Mouse (Mus musculus): Measurements from ENCODE around the gene Emilin2. TPM values are rescaled to one million over a fixed set of nuclear protein-coding genes. Genes with fewer than 3 reads are reported as not detected.

The Emilin2 gene
- polyA plus RNA-seq, 1 experiment from 2014 or later, result 0.59 TPM

DNA sequence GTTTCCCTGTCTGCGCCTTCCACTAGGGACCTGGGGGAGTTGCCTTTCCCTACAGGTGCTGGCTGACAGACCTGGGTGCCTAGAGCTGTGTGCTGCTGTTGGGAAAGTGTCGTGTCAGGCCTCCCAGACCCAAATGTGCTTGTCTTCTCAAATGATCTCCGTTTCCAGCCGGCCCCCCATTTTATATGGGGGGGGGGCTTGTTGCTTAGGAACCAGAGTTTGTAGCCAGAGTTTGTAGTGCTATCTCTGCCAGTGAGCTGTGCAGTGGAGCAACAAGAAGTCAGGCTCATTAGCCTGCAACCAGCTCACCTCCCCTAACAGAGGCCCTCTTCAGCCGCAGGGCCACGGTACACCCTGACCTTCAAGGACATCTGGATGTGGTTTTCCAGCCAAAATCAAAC lies 60.2 kb downstream of the Emilin2 start:
- ChIA-PET POLR2A (no interaction called here), CTCF (no interaction called here)
- no peaks in the 10 kb centered on the region for H3K27me3 ChIP-seq
- ATAC-seq (no peak), DNase-seq (ENCODE audit: low read depth, low spot score) (no peak)
- in situ Hi-C loops (cut with MboI; ENCODE audit: low pct_unique_long_range_greater_than_20kb), result no loop called here
- TF ChIP-seq CTCF (IDR thresholded peaks at IDR 0.05), result no peak

DNA sequence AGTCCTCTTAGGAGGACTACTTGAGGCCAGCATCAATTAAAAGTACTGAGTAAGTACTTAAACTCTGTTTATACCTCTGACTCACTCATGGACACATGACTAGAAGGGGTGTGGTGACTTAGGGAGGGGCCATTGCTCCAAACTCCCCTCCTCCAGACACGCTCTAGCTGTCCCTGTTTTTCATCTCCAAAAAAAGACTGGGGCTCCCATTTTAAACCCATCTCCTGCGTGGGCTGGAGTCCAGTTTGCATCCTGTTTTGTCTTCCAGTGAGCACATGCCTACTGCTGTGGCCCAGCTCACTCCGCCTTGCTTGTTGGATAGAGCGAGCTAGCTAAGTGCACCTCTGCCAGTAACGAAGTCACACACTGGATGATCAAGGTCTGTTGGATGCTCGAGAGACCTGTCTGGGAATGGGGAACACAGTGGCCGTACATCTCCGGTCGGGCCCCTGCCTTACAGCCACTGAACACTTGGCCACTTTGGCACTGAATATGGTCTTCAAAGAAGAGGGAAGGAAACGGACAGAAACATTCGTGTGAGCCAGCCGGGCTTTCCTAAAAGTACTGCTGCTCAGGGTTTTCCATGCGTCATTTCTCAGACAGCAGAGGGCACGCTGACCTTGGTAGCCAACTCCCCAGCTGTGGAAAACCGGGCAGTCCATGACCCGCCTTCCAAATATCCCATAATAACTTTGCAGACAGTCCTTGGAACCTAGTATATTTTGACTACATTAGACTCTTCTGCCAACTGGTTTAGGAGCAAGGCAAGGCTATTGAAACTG lies 60.8 kb downstream of the Emilin2 start:
- TF ChIP-seq CTCF (IDR thresholded peaks at IDR 0.05), result no peak
- no peak for ATAC-seq
- CTCF ChIA-PET, result no interaction called here
- no peak for DNase-seq (ENCODE audit: low read depth, low spot score)
- in situ Hi-C loops (cut with MboI; ENCODE audit: low pct_unique_long_range_greater_than_20kb), result no loop called here
- H3K27me3 ChIP-seq, result no peaks in the 10 kb centered on the region
- POLR2A ChIA-PET, result no interaction called here

DNA sequence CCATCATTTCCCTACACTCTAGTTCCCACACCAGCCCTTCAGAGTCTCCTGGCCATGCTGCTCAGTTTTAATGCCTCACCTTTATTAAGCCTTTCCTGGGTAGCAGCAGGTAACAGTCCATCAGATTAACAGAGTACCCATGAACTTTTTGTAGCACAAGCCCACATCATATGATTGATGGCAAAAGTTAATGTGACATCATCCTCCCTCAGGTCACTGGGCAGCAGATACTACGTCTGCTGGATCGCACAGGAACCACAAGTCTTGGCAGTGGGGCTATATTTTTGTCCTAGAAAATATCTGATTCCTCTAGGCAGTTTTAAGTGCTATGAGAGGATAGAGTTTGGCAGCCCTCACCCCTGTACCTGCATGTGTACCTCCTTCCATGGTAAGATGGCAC lies 61.7 kb downstream of the Emilin2 start:
- DNase-seq (ENCODE audit: low read depth, low spot score) (no peak), ATAC-seq (no peak)
- ChIA-PET POLR2A (no interaction called here), CTCF (interaction anchor here (0.6 kb wide), 1 partner anchor 26 kb away, joined by 3 read pairs; no protein-coding TSS in a partner anchor)
- TF ChIP-seq CTCF (IDR thresholded peaks at IDR 0.05), result no peak
- in situ Hi-C loops (cut with MboI; ENCODE audit: low pct_unique_long_range_greater_than_20kb), result no loop called here
- H3K27me3 ChIP-seq, result no peaks in the 10 kb centered on the region

DNA sequence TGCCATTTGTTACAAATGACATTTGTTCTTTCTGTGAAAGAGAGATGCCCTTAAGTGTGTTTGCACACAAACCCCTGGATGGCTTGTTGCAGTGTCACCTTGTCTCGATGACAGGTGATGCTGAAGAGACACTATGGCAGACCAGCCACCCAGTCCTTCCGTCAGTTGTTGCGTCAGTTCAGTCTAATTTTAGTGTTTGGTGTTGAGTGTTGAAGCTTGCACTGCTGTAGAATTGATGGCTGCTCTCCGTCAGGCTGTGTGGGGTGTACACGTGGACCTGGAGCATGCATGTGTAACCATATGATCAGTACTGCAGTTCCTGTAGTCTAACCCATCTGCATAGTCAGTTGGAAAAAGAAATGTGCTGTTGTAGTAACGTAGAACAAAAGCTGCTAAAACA lies 62.8 kb downstream of the Emilin2 start:
- no peaks in the 10 kb centered on the region for H3K27me3 ChIP-seq
- ATAC-seq, result no peak
- POLR2A ChIA-PET, result no interaction called here
- no peak for TF ChIP-seq CTCF (IDR thresholded peaks at IDR 0.05)
- in situ Hi-C loops (cut with MboI; ENCODE audit: low pct_unique_long_range_greater_than_20kb), result no loop called here
- CTCF ChIA-PET, result no interaction called here
- no peak for DNase-seq (ENCODE audit: low read depth, low spot score)

DNA sequence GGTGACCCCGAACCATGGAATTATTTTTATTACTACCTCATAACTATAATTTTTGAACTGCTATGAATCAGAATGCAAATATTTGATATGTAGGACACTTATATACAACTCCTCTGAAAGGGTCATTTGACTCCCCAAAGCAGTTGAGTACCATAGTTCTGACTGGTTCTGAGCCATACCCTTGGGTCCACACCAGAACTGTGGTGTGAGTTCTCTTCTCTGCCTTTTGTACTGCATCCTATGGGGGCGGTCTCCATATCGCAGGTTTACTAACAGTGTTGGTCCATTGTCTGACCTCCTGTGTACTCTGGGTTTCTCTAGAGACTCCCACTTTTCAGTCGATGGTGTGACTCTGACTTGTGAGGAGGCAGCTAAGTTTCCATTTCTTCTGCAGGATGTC lies 65.8 kb downstream of the Emilin2 start:
- ATAC-seq (no peak), DNase-seq (ENCODE audit: low read depth, low spot score) (no peak)
- ChIA-PET CTCF (interaction anchor here (1.5 kb wide), 1 partner anchor 182 kb away, joined by 4 read pairs; no protein-coding TSS in a partner anchor), POLR2A (interaction anchor here (0.5 kb wide), 1 partner anchor 133 kb away, joined by 5 read pairs; no protein-coding TSS in a partner anchor)
- TF ChIP-seq CTCF (IDR thresholded peaks at IDR 0.05), result no peak
- no peaks in the 10 kb centered on the region for H3K27me3 ChIP-seq
- in situ Hi-C loops (cut with MboI; ENCODE audit: low pct_unique_long_range_greater_than_20kb), result no loop called here

DNA sequence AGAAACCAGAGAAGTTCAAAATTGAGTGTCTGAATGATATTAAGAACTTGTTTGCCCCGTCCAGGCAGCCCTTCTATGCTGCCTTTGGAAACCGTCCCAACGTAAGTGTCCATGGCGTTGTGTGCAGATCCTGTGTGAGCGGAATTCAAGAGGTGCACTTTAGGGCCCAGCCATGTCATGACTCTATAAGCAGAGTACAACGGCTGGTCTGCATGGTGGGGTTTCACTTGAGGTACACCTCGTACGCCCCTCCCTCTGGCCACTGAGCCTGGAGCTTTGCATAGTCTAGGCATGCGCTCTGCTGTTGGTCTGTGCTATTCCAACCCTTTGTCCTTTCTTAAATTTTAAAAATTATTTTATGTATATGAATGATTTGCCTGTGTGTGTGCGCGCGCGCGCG lies 66.6 kb downstream of the Emilin2 start:
- no peak for TF ChIP-seq CTCF (IDR thresholded peaks at IDR 0.05)
- H3K27me3 ChIP-seq, result no peaks in the 10 kb centered on the region
- CTCF ChIA-PET, result no interaction called here
- ATAC-seq, result no peak
- in situ Hi-C loops (cut with MboI; ENCODE audit: low pct_unique_long_range_greater_than_20kb), result no loop called here
- POLR2A ChIA-PET, result no interaction called here
- no peak for DNase-seq (ENCODE audit: low read depth, low spot score)

DNA sequence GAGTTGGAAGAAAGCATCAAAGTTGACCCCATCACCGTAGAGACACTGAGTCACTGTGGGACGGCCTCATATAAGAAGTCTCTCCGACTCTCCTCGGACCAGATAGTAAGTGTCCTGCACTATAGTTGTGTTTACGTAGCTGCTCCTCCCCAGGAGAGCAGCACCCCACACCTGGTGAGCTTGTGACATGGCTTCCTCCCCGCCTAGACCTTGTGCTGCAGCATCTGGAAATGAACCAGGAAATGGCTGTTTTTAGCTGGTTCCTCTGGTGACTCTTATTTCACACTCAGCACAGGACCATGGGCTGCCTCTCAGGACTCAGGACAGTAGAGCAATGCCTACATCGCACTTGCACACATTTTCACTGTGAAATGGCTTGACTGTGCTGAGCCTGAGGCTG lies 69.1 kb downstream of the Emilin2 start:
- in situ Hi-C loops (cut with MboI; ENCODE audit: low pct_unique_long_range_greater_than_20kb), result no loop called here
- POLR2A ChIA-PET, result no interaction called here
- no peaks in the 10 kb centered on the region for H3K27me3 ChIP-seq
- DNase-seq (ENCODE audit: low read depth, low spot score), result no peak
- no peak for TF ChIP-seq CTCF (IDR thresholded peaks at IDR 0.05)
- CTCF ChIA-PET, result interaction anchor here (1.4 kb wide), 1 partner anchor 12 kb away, joined by 4 read pairs; no protein-coding TSS in a partner anchor
- no peak for ATAC-seq

DNA sequence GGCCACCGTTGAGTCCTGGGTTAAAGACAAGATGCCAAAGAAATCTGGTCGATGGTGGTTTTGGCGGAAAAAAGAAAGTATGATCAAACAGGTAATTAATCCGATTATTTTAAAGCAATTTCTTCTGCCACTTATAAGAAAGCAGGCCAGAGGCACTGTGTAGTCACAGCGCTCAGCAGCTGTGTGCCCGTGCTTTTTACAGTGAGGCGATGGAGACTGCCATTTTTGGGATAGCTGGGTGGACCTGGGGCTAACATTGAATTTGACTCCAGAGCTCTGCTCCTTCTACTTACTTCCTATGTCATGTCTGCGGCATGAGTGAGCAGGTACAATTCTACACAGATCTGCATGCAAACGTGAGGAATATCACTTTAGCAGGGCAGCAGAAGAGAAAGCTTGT lies 71.0 kb downstream of the Emilin2 start:
- in situ Hi-C loops (cut with MboI; ENCODE audit: low pct_unique_long_range_greater_than_20kb), result no loop called here
- ChIA-PET CTCF (interaction anchor here (0.7 to 1.3 kb wide), 3 partner anchors 9 to 59 kb away, joined by 3 read pairs; no protein-coding TSS in a partner anchor), POLR2A (no interaction called here)
- DNase-seq (ENCODE audit: low read depth, low spot score), result no peak
- ATAC-seq, result no peak
- H3K27me3 ChIP-seq, result no peaks in the 10 kb centered on the region
- no peak for TF ChIP-seq CTCF (IDR thresholded peaks at IDR 0.05)

DNA sequence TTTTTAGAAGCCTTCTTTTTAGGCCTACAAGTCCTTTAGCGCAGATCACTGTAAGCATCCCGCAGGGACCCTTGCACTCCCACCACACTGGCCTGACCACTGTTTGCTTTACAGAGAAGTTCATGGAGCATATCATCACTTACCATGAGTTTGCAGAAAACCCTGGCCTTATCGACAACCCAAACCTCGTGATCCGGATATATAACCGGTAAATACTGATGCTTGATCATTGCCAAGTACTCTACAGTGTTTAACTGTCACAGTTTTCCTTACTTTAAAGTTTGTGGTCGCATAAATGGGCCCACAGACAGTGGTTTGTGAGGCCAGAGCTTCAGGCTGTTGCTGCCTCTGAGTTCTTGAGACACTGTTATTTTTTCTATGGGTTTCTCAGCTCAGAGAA lies 73.3 kb downstream of the Emilin2 start:
- DNase-seq (ENCODE audit: low read depth, low spot score), result no peak
- ChIA-PET CTCF (interaction anchor here (1.5 kb wide), 1 partner anchor 16 kb away, joined by 3 read pairs; no protein-coding TSS in a partner anchor), POLR2A (no interaction called here)
- TF ChIP-seq CTCF (IDR thresholded peaks at IDR 0.05), result no peak
- H3K27me3 ChIP-seq, result no peaks in the 10 kb centered on the region
- no peak for ATAC-seq
- in situ Hi-C loops (cut with MboI; ENCODE audit: low pct_unique_long_range_greater_than_20kb), result loop anchor here (5.0 kb wide), 1 partner anchor 171 kb away; no protein-coding TSS in a partner anchor

DNA sequence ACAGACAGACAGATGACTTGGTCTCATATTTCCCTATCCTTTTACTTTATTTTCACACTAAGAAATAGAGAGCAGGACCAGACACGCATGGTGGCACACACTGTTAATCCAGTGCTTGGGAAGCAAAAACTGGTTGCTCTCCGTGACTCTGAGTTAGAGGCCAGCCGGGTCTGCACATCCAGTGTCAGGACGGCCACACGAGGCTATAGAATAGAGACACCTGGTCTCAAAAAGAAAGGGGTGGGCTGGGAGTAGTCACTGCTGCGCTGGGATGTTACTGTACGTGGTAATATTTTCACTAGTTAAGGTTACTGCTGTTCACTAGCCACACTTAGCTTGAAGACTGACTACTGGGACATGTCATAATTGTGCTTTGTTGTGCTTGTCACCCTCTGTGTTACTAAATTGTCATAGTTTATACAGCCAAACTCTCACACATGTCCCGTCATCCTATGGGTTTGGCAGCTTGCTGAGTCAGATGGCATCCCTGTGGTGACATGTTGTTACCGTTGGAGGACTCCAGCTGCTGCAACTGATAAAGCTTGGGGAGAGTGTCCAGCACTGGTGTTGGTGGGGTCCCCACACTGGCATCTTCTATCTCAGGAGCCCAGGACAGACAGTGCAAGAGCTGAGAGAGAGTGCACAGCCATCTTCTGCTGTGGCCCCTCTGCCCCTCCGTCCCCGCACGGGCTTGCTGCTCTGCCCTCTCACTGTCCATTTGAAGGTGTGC lies 76.4 kb downstream of the Emilin2 start:
- no peak for TF ChIP-seq CTCF (IDR thresholded peaks at IDR 0.05)
- H3K27me3 ChIP-seq, result no peaks in the 10 kb centered on the region
- no peak for DNase-seq (ENCODE audit: low read depth, low spot score)
- ATAC-seq, result no peak
- POLR2A ChIA-PET, result no interaction called here
- in situ Hi-C loops (cut with MboI; ENCODE audit: low pct_unique_long_range_greater_than_20kb), result loop anchor here (5.0 kb wide), 1 partner anchor 168 kb away; no protein-coding TSS in a partner anchor
- CTCF ChIA-PET, result no interaction called here

DNA sequence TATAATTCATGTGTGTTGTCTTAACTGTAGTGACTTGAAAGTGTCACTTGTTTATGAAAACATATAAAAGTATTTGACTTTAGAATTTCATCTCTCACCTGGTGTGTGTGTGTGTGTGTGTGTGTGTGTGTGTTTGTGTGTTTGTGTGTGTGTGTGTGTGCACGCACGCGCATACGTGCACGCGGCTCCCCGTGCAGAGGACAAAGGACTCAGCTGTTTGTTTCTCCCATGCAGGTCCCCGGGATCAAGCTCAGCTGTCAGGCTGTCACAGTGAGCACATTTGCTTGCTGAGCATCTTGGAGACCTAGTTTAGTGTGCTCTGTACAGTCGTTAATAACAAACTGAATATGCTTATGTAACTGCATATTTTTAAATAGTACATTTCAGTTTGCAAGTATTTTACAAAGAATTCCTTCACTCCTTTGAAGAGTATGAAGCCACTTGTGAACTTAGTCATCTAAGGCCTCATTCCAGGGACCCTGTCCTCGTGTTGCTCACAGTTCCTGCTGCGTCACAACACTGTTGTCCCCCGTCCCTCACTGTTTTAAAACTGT lies 77.7 kb downstream of the Emilin2 start:
- no peaks in the 10 kb centered on the region for H3K27me3 ChIP-seq
- no peak for TF ChIP-seq CTCF (IDR thresholded peaks at IDR 0.05)
- in situ Hi-C loops (cut with MboI; ENCODE audit: low pct_unique_long_range_greater_than_20kb), result no loop called here
- DNase-seq (ENCODE audit: low read depth, low spot score), result no peak
- POLR2A ChIA-PET, result interaction anchor here (0.7 kb wide), 1 partner anchor 94 kb away, joined by 4 read pairs; no protein-coding TSS in a partner anchor
- CTCF ChIA-PET, result no interaction called here
- no peak for ATAC-seq
